Comparison of ENCODE assay signal across 8 mouse cellular contexts in the genomic region with DNA sequence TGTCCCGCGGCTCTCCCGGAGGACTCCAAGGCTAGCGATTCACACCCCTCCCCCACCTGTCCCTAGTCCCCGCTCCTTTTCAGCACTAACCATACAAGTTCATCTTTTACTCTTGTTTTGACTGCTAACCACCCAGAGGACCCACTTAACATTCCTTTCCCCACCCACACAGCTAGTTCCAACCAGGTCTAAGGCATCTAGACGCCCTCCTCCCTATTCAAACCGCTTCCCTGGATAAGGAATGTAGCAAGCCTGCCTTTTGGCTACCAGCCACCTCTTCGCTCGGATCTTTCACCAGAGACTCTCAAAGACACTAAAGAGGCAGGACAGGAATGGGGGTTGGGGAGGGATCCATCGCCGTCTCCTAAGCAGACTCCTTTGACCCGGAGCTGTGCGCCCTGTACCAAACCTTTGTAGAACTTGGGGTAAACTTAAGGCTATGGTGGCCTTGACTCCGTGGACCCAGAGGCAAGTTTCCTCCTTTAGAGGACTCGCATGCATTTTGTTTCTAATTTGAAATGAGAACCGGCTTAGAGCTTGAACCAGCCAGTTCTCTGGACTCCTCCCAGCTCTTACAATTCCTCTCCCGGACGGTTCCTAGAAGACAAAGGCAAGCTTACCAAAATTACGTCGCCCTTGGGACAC. TPM values are rescaled to one million over a fixed set of nuclear protein-coding genes. Genes with fewer than 3 reads are reported as not detected.
DNase-seq lines count a peak whose midpoint lies in the region; ATAC-seq and TF ChIP-seq lines count a peak whose summit lies in the region.

No protein-coding gene starts in this region.

- H3K4me1 ChIP-seq in forebrain, postnatal 0 days (ENCODE audit: insufficient read depth), result no peaks in the 10 kb centered on the region
- H3K4me1 ChIP-seq in hindbrain, postnatal 0 days (ENCODE audit: insufficient read depth, low read length), result no peaks in the 10 kb centered on the region
- no peaks in the 10 kb centered on the region; the same call in 1 of the 2 replicates for H3K4me1 ChIP-seq in liver, embryonic 13.5 days (replicated peaks)
- H3K4me1 ChIP-seq in neural tube, embryonic 13.5 days (replicated peaks), result peaks cover 11% of the 10 kb centered on the region; the same call in 1 of the 2 replicates

- peak overlapping the region; percentile 43; the same call in 1 of the 2 replicates for H3K9ac ChIP-seq in forebrain, postnatal 0 days
- peak overlapping the region; percentile 9; the same call in 1 of the 2 replicates for H3K9ac ChIP-seq in hindbrain, postnatal 0 days (replicated peaks; ENCODE audit: low read length)
- no peak overlapping the region for H3K9ac ChIP-seq in liver, embryonic 13.5 days
- no peak overlapping the region; the same call in 1 of the 2 replicates for H3K9ac ChIP-seq in neural tube, embryonic 13.5 days

- peak overlapping the region; percentile 37 for H3K4me2 ChIP-seq in forebrain, postnatal 0 days (ENCODE audit: low read depth)
- peak overlapping the region; percentile 47 for H3K4me2 ChIP-seq in hindbrain, postnatal 0 days (ENCODE audit: low read depth, low read length)
- 0 out of 2 replicates have a peak overlapping the region, but pooled peaks have one; percentile 10 for H3K4me2 ChIP-seq in liver, embryonic 13.5 days
- H3K4me2 ChIP-seq in neural tube, embryonic 13.5 days, result peak overlapping the region; percentile 48

- no peaks in the 10 kb centered on the region for H3K27me3 ChIP-seq in forebrain, postnatal 0 days (ENCODE audit: insufficient read depth, low read length)
- no peaks in the 10 kb centered on the region for H3K27me3 ChIP-seq in hindbrain, postnatal 0 days (ENCODE audit: insufficient read depth, low read length)
- H3K27me3 ChIP-seq in liver, embryonic 13.5 days, result peaks cover 11% of the 10 kb centered on the region; the same call in 1 of the 2 replicates
- peaks cover 15% of the 10 kb centered on the region for H3K27me3 ChIP-seq in neural tube, embryonic 13.5 days

- H3K36me3 ChIP-seq in forebrain, postnatal 0 days (ENCODE audit: insufficient read depth), result no peaks in the 10 kb centered on the region
- no peaks in the 10 kb centered on the region for H3K36me3 ChIP-seq in hindbrain, postnatal 0 days (ENCODE audit: insufficient read depth, low read length)
- no peaks in the 10 kb centered on the region for H3K36me3 ChIP-seq in liver, embryonic 13.5 days
- no peaks in the 10 kb centered on the region for H3K36me3 ChIP-seq in neural tube, embryonic 13.5 days

- peak; percentile 92 for DNase-seq in Muller cell, postnatal 12 days (ENCODE audit: inconsistent ontology term)
- peak; percentile 12 for DNase-seq in adrenal gland, adult 8-10 months
- DNase-seq in forebrain, postnatal 0 days, result peak; percentile 65
- peak; percentile 76 for DNase-seq in hindbrain, postnatal 0 days (ENCODE audit: low spot score)
- no peak for DNase-seq in liver, embryonic 13.5 days
- no peak for DNase-seq in thymus, adult 18-20 months
- DNase-seq in layer of hippocampus, adult 11-12 months (ENCODE audit: low spot score), result no peak

- no peaks in the 10 kb centered on the region for H3K9me3 ChIP-seq in forebrain, postnatal 0 days (ENCODE audit: low read length)
- no peaks in the 10 kb centered on the region for H3K9me3 ChIP-seq in hindbrain, postnatal 0 days (ENCODE audit: low read length)
- H3K9me3 ChIP-seq in liver, embryonic 13.5 days (replicated peaks), result no peaks in the 10 kb centered on the region
- H3K9me3 ChIP-seq in neural tube, embryonic 13.5 days, result no peaks in the 10 kb centered on the region

- no peak overlapping the region for H3K27ac ChIP-seq in forebrain, postnatal 0 days (ENCODE audit: low read depth, low read length)
- H3K27ac ChIP-seq in hindbrain, postnatal 0 days, result peak overlapping the region; percentile 22; the same call in 1 of the 2 replicates
- H3K27ac ChIP-seq in liver, embryonic 13.5 days, result no peak overlapping the region
- H3K27ac ChIP-seq in neural tube, embryonic 13.5 days (replicated peaks), result peak overlapping the region; percentile 49

- no peak for TF ChIP-seq CTCF in forebrain, postnatal 0 days (IDR thresholded peaks at IDR 0.05; ENCODE audit: low read depth)
- no peak for TF ChIP-seq CTCF in hindbrain, postnatal 0 days (IDR thresholded peaks at IDR 0.05; ENCODE audit: low read depth)

- WGBS in forebrain, postnatal 0 days, result 3% methylated on average over 20 of the region's 20 CpGs
- 4% methylated on average over 20 of the region's 20 CpGs for WGBS in hindbrain, postnatal 0 days
- 18% methylated on average over 20 of the region's 20 CpGs for WGBS in liver, embryonic 13.5 days (ENCODE audit: insufficient replicate concordance)
- 4% methylated on average over 20 of the region's 20 CpGs for WGBS in neural tube, embryonic 13.5 days

- peak; percentile 84 for ATAC-seq in forebrain, postnatal 0 days
- peak; percentile 86 for ATAC-seq in hindbrain, postnatal 0 days
- no peak for ATAC-seq in liver, embryonic 13.5 days (ENCODE audit: low read depth)
- peak; percentile 88 for ATAC-seq in neural tube, embryonic 13.5 days (ENCODE audit: low read depth)

- peak overlapping the region; percentile 13 for H3K4me3 ChIP-seq in forebrain, postnatal 0 days (ENCODE audit: low read depth, low read length)
- H3K4me3 ChIP-seq in hindbrain, postnatal 0 days (ENCODE audit: low read length), result peak overlapping the region; percentile 28
- no peak overlapping the region for H3K4me3 ChIP-seq in liver, embryonic 13.5 days (replicated peaks)
- H3K4me3 ChIP-seq in neural tube, embryonic 13.5 days, result peak overlapping the region; percentile 21

RNA-seq across cellular contexts. Expression of a gene that starts 4.7 kb away (rescaled TPM):
- total RNA-seq in adrenal gland, adult 8-10 months (2022), result not detected
- total RNA-seq in forebrain, postnatal 0 days (2014; rRNA removed), result not detected in 2 replicates
- 0.07 TPM in 1 of 2 replicates, not detected in the other for polyA plus RNA-seq in forebrain, postnatal 0 days (2015; fragmentation: Nextera tagmentation; extraction: Ambion mirVana)
- not detected in 2 replicates for total RNA-seq in hindbrain, postnatal 0 days (2014; rRNA removed)
- polyA plus RNA-seq in hindbrain, postnatal 0 days (2015; fragmentation: Nextera tagmentation; extraction: Ambion mirVana), result 0.15 and 0.16 TPM in 2 replicates
- not detected in 2 replicates for polyA plus RNA-seq in liver, embryonic 13.5 days (2015; fragmentation: Nextera tagmentation; extraction: Ambion mirVana)
- 0.15 TPM in 2 replicates for polyA plus RNA-seq in neural tube, embryonic 13.5 days (2015; fragmentation: Nextera tagmentation; extraction: Ambion mirVana)

Comparison
In these comparisons a context has a peak if more than half of its experiments do, and no peak if none do; other contexts are left out.
1. DNase-seq: peak in Muller cell, postnatal 12 days (single experiment), adrenal gland, adult 8-10 months (single experiment), forebrain, postnatal 0 days (single experiment) and hindbrain, postnatal 0 days (single experiment); none in liver, embryonic 13.5 days (single experiment), thymus, adult 18-20 months (0 of 2) and layer of hippocampus, adult 11-12 months (single experiment).
2. H3K27ac ChIP-seq: peak in hindbrain, postnatal 0 days (single experiment) and neural tube, embryonic 13.5 days (single experiment); none in forebrain, postnatal 0 days (single experiment) and liver, embryonic 13.5 days (single experiment).
3. H3K9ac ChIP-seq: peak in forebrain, postnatal 0 days (single experiment) and hindbrain, postnatal 0 days (single experiment); none in liver, embryonic 13.5 days (single experiment) and neural tube, embryonic 13.5 days (single experiment).
4. Peak in every context shown above with its lines, with median percentiles within 50 percentile points of each other: H3K4me2 ChIP-seq.